Mouse (Mus musculus): ENCODE measurements at regions not wholly inside any gene's neighbourhood (a gene's known extent, or its start where the extent isn't known, plus 50 kb on each side); places are given as distances from the start of the nearest gene placed in this dataset.

GRCm38 (mm10) chr9:14076728-14077127 is 198.1 kb upstream of the Sesn3 start:
- TF ChIP-seq CTCF (IDR thresholded peaks at IDR 0.05; ENCODE audit: extremely low read depth, insufficient read depth, low read length) (no peak), POLR2A (IDR thresholded peaks at IDR 0.05; ENCODE audit: extremely low read depth, insufficient read depth, low read length) (no peak)

DNA sequence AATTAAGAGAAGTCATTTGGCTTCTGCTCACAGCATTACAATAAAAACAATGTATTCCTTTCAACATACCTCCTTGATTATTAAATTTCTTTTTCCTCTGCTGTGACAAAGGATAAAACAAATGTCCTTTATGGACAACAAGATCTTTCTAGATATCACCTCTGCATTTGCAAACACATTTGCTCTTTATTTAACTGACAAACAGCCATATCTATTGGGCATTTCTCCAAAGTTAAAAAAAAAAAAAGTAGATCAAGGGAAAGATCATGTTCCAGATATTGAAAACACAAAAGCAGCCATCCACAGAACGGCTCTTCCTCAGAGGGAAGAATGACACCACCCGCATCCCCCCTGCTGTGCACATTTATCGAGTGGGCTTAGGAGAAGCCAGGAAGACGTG is 193.7 kb upstream of the Sesn3 start:
- TF ChIP-seq CTCF (IDR thresholded peaks at IDR 0.05; ENCODE audit: extremely low read depth, insufficient read depth, low read length) = no peak
- no peak for TF ChIP-seq POLR2A (IDR thresholded peaks at IDR 0.05; ENCODE audit: extremely low read depth, insufficient read depth, low read length)
- Histone ChIP-seq H3K4me3 (ENCODE audit: insufficient read depth, low read length) (no peak overlapping the region), H3K4me1 (ENCODE audit: control insufficient read depth, insufficient read depth, low read length) (no peaks in the 10 kb centered on the region), H3K27ac (ENCODE audit: insufficient read depth, low read length) (no peak overlapping the region)

More at GRCm38 (mm10) chr9:14076728-14077127, 198.1 kb upstream of the Sesn3 start:
- Histone ChIP-seq H3K4me1 (ENCODE audit: control insufficient read depth, insufficient read depth, low read length) (peaks cover 2% of the 10 kb centered on the region; the same call in 1 of the 2 replicates), H3K27ac (ENCODE audit: insufficient read depth, low read length) (no peak overlapping the region), H3K4me3 (ENCODE audit: insufficient read depth, low read length) (no peak overlapping the region)

GRCm38 (mm10) chr9:14086201-14086600 is 188.7 kb upstream of the Sesn3 start:
- no peak for TF ChIP-seq CTCF (IDR thresholded peaks at IDR 0.05; ENCODE audit: extremely low read depth, insufficient read depth, low read length)
- no peak for TF ChIP-seq POLR2A (IDR thresholded peaks at IDR 0.05; ENCODE audit: extremely low read depth, insufficient read depth, low read length)
- H3K27ac ChIP-seq (ENCODE audit: insufficient read depth, low read length) = no peak overlapping the region
- no peak overlapping the region for H3K4me3 ChIP-seq (ENCODE audit: insufficient read depth, low read length)
- peaks cover 6% of the 10 kb centered on the region; the same call in 1 of the 2 replicates for H3K4me1 ChIP-seq (ENCODE audit: control insufficient read depth, insufficient read depth, low read length)

DNA sequence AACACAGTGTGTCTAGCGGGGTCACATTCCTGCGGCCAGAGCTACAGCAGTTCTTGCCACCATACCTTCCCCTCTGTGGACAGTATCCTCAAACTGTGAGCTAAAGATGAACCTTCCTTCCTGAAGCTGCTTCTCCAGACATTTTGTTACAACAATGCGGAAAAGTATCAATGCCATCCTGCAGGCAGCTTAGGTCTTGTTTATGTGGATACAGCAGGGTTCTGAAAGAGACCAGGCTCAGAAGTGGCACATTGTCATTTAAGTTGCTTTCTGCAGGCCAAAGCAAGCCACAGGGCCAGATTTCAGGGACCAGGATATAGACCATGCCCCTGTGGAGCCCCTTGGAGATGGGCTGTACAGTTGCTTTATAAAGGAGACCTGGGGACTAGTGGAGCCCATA is 188.3 kb upstream of the Sesn3 start:
- Histone ChIP-seq H3K4me1 (ENCODE audit: control insufficient read depth, insufficient read depth, low read length) (peaks cover 7% of the 10 kb centered on the region; the same call in 1 of the 2 replicates), H3K4me3 (ENCODE audit: insufficient read depth, low read length) (no peak overlapping the region), H3K27ac (ENCODE audit: insufficient read depth, low read length) (no peak overlapping the region)
- TF ChIP-seq POLR2A (IDR thresholded peaks at IDR 0.05; ENCODE audit: extremely low read depth, insufficient read depth, low read length) (no peak), CTCF (IDR thresholded peaks at IDR 0.05; ENCODE audit: extremely low read depth, insufficient read depth, low read length) (no peak)

GRCm38 (mm10) chr9:14087874-14088273 is 187.0 kb upstream of the Sesn3 start:
- TF ChIP-seq CTCF (IDR thresholded peaks at IDR 0.05; ENCODE audit: extremely low read depth, insufficient read depth, low read length) (no peak), POLR2A (IDR thresholded peaks at IDR 0.05; ENCODE audit: extremely low read depth, insufficient read depth, low read length) (no peak)
- Histone ChIP-seq H3K4me3 (ENCODE audit: insufficient read depth, low read length) (no peak overlapping the region), H3K4me1 (ENCODE audit: control insufficient read depth, insufficient read depth, low read length) (peaks cover 8% of the 10 kb centered on the region; the same call in 1 of the 2 replicates), H3K27ac (ENCODE audit: insufficient read depth, low read length) (no peak overlapping the region)

DNA sequence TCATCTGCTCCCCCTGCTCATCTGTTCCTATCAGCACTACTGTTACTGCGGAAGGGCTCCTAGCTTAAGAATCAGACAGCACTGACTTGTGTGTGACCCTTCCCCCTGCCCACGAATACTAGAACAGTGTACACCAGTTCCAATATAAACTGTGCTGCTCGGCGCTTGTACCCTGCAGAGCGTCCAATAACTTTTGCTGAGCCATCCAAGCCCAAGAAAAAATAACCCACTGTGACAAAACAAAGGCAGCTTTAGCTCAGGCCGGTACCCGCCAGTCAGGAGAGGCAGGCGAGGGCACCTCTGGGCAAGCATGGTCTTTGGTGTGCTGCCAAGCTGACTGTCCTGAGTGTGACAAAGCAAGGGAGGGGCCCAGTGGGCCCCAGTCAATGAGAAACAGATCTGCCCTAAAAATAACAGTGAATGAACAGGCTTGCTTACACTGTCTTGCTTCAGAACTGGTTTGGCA is 185.0 kb upstream of the Sesn3 start:
- H3K4me1 ChIP-seq (ENCODE audit: control insufficient read depth, insufficient read depth, low read length) = peaks cover 8% of the 10 kb centered on the region; the same call in 1 of the 2 replicates
- H3K4me3 ChIP-seq (ENCODE audit: insufficient read depth, low read length) = no peak overlapping the region
- no peak for TF ChIP-seq CTCF (IDR thresholded peaks at IDR 0.05; ENCODE audit: extremely low read depth, insufficient read depth, low read length)
- TF ChIP-seq POLR2A (IDR thresholded peaks at IDR 0.05; ENCODE audit: extremely low read depth, insufficient read depth, low read length) = no peak
- H3K27ac ChIP-seq (ENCODE audit: insufficient read depth, low read length) = peak overlapping the region; percentile 31

DNA sequence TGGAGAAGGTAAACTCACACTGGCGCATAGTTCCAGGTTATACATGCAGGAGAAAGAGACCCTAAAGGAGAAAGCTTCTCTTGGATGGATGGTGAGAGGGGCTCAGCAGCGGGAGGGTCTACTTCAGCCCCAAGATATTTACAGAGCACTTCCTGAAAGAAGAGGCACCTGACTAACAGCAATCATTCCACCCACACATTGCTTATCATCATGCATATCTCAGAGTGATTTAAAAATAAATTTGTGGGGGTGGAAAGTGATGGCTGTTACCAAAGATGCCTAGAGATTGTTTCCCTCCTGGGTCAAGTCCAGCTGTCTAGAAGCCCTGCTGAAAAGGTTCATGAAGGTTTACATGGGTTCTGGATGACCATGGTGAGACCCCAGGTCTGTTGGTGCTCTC is 184.4 kb upstream of the Sesn3 start:
- Histone ChIP-seq H3K4me1 (ENCODE audit: control insufficient read depth, insufficient read depth, low read length) (peaks cover 8% of the 10 kb centered on the region; the same call in 1 of the 2 replicates), H3K27ac (ENCODE audit: insufficient read depth, low read length) (peak overlapping the region; percentile 31), H3K4me3 (ENCODE audit: insufficient read depth, low read length) (no peak overlapping the region)
- TF ChIP-seq POLR2A (IDR thresholded peaks at IDR 0.05; ENCODE audit: extremely low read depth, insufficient read depth, low read length) (no peak), CTCF (IDR thresholded peaks at IDR 0.05; ENCODE audit: extremely low read depth, insufficient read depth, low read length) (no peak)

DNA sequence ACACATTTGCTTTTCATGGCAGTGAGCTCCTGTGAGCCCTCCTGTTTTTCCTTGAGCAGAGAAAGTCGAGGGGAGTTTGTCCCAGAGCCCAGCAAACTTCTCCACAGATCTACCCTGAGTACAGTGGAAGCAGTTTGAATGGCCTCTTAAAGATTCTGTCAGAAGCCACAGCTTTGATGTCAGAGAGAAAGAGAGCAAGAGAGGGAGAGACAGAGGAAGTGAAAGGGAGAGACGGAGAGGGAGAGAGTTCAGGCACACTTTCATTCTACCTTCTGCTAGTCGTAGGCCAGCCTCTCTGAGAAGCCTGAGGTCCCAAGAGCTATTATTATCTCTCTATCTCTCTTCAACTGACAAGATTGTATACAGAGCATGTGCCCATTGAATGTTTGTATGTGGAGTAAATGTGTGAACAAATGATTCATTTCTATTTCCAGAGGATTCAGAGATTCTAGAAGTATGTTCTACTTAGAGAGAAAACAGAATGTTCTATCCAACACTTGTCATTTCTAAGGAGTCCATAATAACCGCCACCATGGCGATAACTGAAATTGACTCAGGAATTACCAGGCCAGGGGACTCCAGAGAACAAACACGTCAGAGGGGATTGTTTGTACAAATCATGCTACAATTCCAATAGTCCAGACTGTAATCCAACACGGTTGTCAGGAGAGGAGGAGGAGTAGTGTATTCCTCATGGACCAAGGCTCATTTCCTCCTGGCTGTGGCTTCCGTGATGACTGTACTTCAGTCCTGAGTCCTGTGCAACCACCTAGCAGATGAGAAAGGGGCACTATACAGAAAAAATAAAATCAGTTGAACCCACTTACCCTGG is 183.6 kb upstream of the Sesn3 start:
- H3K4me1 ChIP-seq (ENCODE audit: control insufficient read depth, insufficient read depth, low read length) = peaks cover 8% of the 10 kb centered on the region; the same call in 1 of the 2 replicates
- no peak for TF ChIP-seq CTCF (IDR thresholded peaks at IDR 0.05; ENCODE audit: extremely low read depth, insufficient read depth, low read length)
- no peak for TF ChIP-seq POLR2A (IDR thresholded peaks at IDR 0.05; ENCODE audit: extremely low read depth, insufficient read depth, low read length)
- H3K27ac ChIP-seq (ENCODE audit: insufficient read depth, low read length) = peak overlapping the region; percentile 35
- H3K4me3 ChIP-seq (ENCODE audit: insufficient read depth, low read length) = no peak overlapping the region

GRCm38 (mm10) chr9:14092996-14093442 is 181.8 kb upstream of the Sesn3 start:
- Histone ChIP-seq H3K4me1 (ENCODE audit: control insufficient read depth, insufficient read depth, low read length) (peaks cover 8% of the 10 kb centered on the region; the same call in 1 of the 2 replicates), H3K4me3 (ENCODE audit: insufficient read depth, low read length) (no peak overlapping the region), H3K27ac (ENCODE audit: insufficient read depth, low read length) (no peak overlapping the region)
- TF ChIP-seq POLR2A (IDR thresholded peaks at IDR 0.05; ENCODE audit: extremely low read depth, insufficient read depth, low read length) (no peak), CTCF (IDR thresholded peaks at IDR 0.05; ENCODE audit: extremely low read depth, insufficient read depth, low read length) (no peak)

DNA sequence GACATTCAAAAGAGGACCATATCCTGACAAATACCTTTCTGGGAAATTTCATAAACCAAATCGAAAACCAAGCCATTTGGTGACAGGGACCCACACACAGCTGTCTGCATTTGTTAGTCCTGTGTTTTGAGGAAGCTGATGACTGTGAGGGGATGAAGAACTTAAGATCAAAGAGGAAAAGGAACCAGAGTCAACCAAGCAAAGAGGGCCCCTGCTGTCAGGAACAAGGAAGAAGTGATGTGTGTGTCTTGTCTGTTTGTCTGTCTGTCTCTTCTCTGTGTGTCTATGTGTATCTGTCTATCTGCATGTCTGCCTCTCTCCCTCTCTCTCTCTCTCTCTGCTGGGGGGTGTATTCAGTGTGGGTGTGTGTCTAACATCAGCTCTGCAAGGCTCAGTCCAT is 171.3 kb upstream of the Sesn3 start:
- 0 out of 2 replicates have a peak, but pooled peaks cover 2% of the 10 kb centered on the region for H3K4me1 ChIP-seq (ENCODE audit: control insufficient read depth, insufficient read depth, low read length)
- TF ChIP-seq POLR2A (IDR thresholded peaks at IDR 0.05; ENCODE audit: extremely low read depth, insufficient read depth, low read length) (no peak), CTCF (IDR thresholded peaks at IDR 0.05; ENCODE audit: extremely low read depth, insufficient read depth, low read length) (no peak)
- H3K4me3 ChIP-seq (ENCODE audit: insufficient read depth, low read length) = no peak overlapping the region

More for the DNA sequence above, 171.3 kb upstream of the Sesn3 start:
- H3K27ac ChIP-seq (ENCODE audit: insufficient read depth, low read length) = no peak overlapping the region
